Mouse (Mus musculus): ENCODE measurements at regions not wholly inside any gene's neighbourhood (a gene's known extent, or its start where the extent isn't known, plus 50 kb on each side); places are given as distances from the start of the nearest gene placed in this dataset.

GRCm38 (mm10) chr1:138348447-138348846 lies 74.9 kb downstream of the Atp6v1g3 start:
- no peak for TF ChIP-seq CTCF (IDR thresholded peaks at IDR 0.05; ENCODE audit: low read depth)
- no peak for TF ChIP-seq EP300 (optimal IDR thresholded peaks at IDR 0.05)

Data from stomach, postnatal 0 days (tissue).